In genomic region chr12:85473481-85474297, GRCm38 (mm10) we compare ENCODE assay signal across 8 mouse cellular contexts. TPM values are rescaled to one million over a fixed set of nuclear protein-coding genes. Genes with fewer than 3 reads are reported as not detected.
DNase-seq lines count a peak whose midpoint lies in the region; ATAC-seq and TF ChIP-seq lines count a peak whose summit lies in the region.

Gene Fos, plus strand, starts transcription at chr12:85473890.

- peak within 1 kb of the TSS; percentile 62 for H3K9ac ChIP-seq in forebrain, embryonic 13.5 days
- peak within 1 kb of the TSS; percentile 75 for H3K9ac ChIP-seq in liver, postnatal 0 days (replicated peaks)
- H3K9ac ChIP-seq in neural tube, embryonic 13.5 days, result peak within 1 kb of the TSS; percentile 68

- H3K36me3 ChIP-seq in E14TG2a.4 (ENCODE audit: insufficient read depth, low read length), result peaks cover 12% of the 10 kb centered on the region
- no peaks in the 10 kb centered on the region for H3K36me3 ChIP-seq in forebrain, embryonic 13.5 days (ENCODE audit: poor library complexity, severe bottlenecking)
- H3K36me3 ChIP-seq in liver, postnatal 0 days (replicated peaks; ENCODE audit: insufficient read depth, low read length), result no peaks in the 10 kb centered on the region; the same call in 1 of the 2 replicates
- H3K36me3 ChIP-seq in neural tube, embryonic 13.5 days, result no peaks in the 10 kb centered on the region
- H3K36me3 ChIP-seq in testis, adult 2 months (ENCODE audit: control insufficient read depth, insufficient read depth, low read length), result no peaks in the 10 kb centered on the region

- peak; percentile 89 for DNase-seq in c-Kit-positive CD71-positive TER-119-positive erythroid progenitor cells, embryonic 14.5 days (ENCODE audit: low spot score)
- peak; percentile 93 to 94 for DNase-seq in heart, postnatal 10 days
- peak; percentile 85 for DNase-seq in large intestine, adult 2 months (ENCODE audit: low read depth, low spot score)
- DNase-seq in liver, postnatal 0 days, result peak; percentile 88

- no peaks in the 10 kb centered on the region for H3K9me3 ChIP-seq in E14TG2a.4 (ENCODE audit: low read length)
- no peaks in the 10 kb centered on the region for H3K9me3 ChIP-seq in forebrain, embryonic 13.5 days (replicated peaks)
- no peaks in the 10 kb centered on the region for H3K9me3 ChIP-seq in liver, postnatal 0 days (ENCODE audit: low read length)
- no peaks in the 10 kb centered on the region for H3K9me3 ChIP-seq in neural tube, embryonic 13.5 days

- TF ChIP-seq CTCF in E14TG2a.4 (conservative IDR thresholded peaks at IDR 0.05; ENCODE audit: low read length), result no peak
- no peak for TF ChIP-seq CTCF in liver, postnatal 0 days (IDR thresholded peaks at IDR 0.05; ENCODE audit: low read depth)
- no peak for TF ChIP-seq CTCF in testis, adult 2 months (IDR thresholded peaks at IDR 0.05; ENCODE audit: control insufficient read depth, insufficient read depth, insufficient replicate concordance, low read depth, low read length)

- WGBS in forebrain, embryonic 13.5 days, result under 1% methylated on average over 54 of the region's 56 CpGs
- WGBS in large intestine, adult 2 months, result under 1% methylated on average over 56 of the region's 56 CpGs
- under 1% methylated on average over 56 of the region's 56 CpGs for WGBS in liver, postnatal 0 days (ENCODE audit: insufficient replicate concordance)
- under 1% methylated on average over 55 of the region's 56 CpGs for WGBS in neural tube, embryonic 13.5 days

- peak; percentile 89 for ATAC-seq in forebrain, embryonic 13.5 days
- peak; percentile 89 for ATAC-seq in liver, postnatal 0 days
- peak; percentile 90 for ATAC-seq in neural tube, embryonic 13.5 days (ENCODE audit: low read depth)

- peak within 1 kb of the TSS; percentile 84 for H3K4me3 ChIP-seq in E14TG2a.4 (replicated peaks; ENCODE audit: low read length)
- peak within 1 kb of the TSS; percentile 54 for H3K4me3 ChIP-seq in forebrain, embryonic 13.5 days
- H3K4me3 ChIP-seq in liver, postnatal 0 days (ENCODE audit: low read depth, low read length), result peak within 1 kb of the TSS; percentile 71
- H3K4me3 ChIP-seq in neural tube, embryonic 13.5 days, result peak within 1 kb of the TSS; percentile 52
- peak within 1 kb of the TSS; percentile 87 for H3K4me3 ChIP-seq in testis, adult 2 months (ENCODE audit: control insufficient read depth, low read depth, low read length)

- intact Hi-C loops in heart, postnatal 10 days (cut with DNase I), result no loop called here

- peak; percentile 74 for TF ChIP-seq POLR2A in testis, adult 2 months (IDR thresholded peaks at IDR 0.05; ENCODE audit: control insufficient read depth, low read depth, low read length)

- H3K27me3 ChIP-seq in E14TG2a.4 (ENCODE audit: insufficient read depth, low read length), result peaks cover 62% of the 10 kb centered on the region
- H3K27me3 ChIP-seq in forebrain, embryonic 13.5 days, result peaks cover 30% of the 10 kb centered on the region
- H3K27me3 ChIP-seq in liver, postnatal 0 days (ENCODE audit: insufficient read depth, low read length), result peaks cover 44% of the 10 kb centered on the region
- H3K27me3 ChIP-seq in neural tube, embryonic 13.5 days, result peaks cover 34% of the 10 kb centered on the region
- no peaks in the 10 kb centered on the region; the same call in 1 of the 2 replicates for H3K27me3 ChIP-seq in testis, adult 2 months (ENCODE audit: control insufficient read depth, insufficient read depth, low read length)

- peak within 1 kb of the TSS; percentile 14 for H3K27ac ChIP-seq in forebrain, embryonic 13.5 days
- H3K27ac ChIP-seq in liver, postnatal 0 days (ENCODE audit: low read depth), result peak within 1 kb of the TSS; percentile 83
- H3K27ac ChIP-seq in neural tube, embryonic 13.5 days (replicated peaks), result peak within 1 kb of the TSS; percentile 46
- peak within 1 kb of the TSS; percentile 75 for H3K27ac ChIP-seq in testis, adult 2 months (ENCODE audit: control insufficient read depth, insufficient read depth, low read depth, low read length)

- H3K4me2 ChIP-seq in forebrain, embryonic 13.5 days, result peak within 1 kb of the TSS; percentile 100
- H3K4me2 ChIP-seq in liver, postnatal 0 days (ENCODE audit: low read depth, low read length), result peak within 1 kb of the TSS; percentile 98
- peak within 1 kb of the TSS; percentile 99 for H3K4me2 ChIP-seq in neural tube, embryonic 13.5 days

- peak; percentile 74; the same call in 1 of the 2 replicates for TF ChIP-seq EP300 in liver, postnatal 0 days (IDR thresholded peaks at IDR 0.05; ENCODE audit: low read depth)

- peaks cover 66% of the 10 kb centered on the region for H3K4me1 ChIP-seq in E14TG2a.4 (replicated peaks; ENCODE audit: low read depth, low read length)
- peaks cover 40% of the 10 kb centered on the region for H3K4me1 ChIP-seq in forebrain, embryonic 13.5 days
- peaks cover 32% of the 10 kb centered on the region for H3K4me1 ChIP-seq in liver, postnatal 0 days (ENCODE audit: insufficient read depth)
- peaks cover 45% of the 10 kb centered on the region for H3K4me1 ChIP-seq in neural tube, embryonic 13.5 days (replicated peaks)
- H3K4me1 ChIP-seq in testis, adult 2 months (ENCODE audit: control insufficient read depth, insufficient read depth, low read length), result peaks cover 22% of the 10 kb centered on the region

RNA-seq across cellular contexts. Expression of gene Fos, which starts in this region (rescaled TPM):
- polyA plus RNA-seq in forebrain, embryonic 13.5 days (2015; fragmentation: Nextera tagmentation; extraction: Ambion mirVana), result 1.1 and 1.2 TPM in 2 replicates
- total RNA-seq in heart, postnatal 10 days (2021), result 1 to 10 TPM; 1.8 to 3.3 TPM
- polyA plus RNA-seq in large intestine, adult 2 months (2012; rRNA removed), result 46.5 and 153 TPM in 2 replicates
- 1.3 and 1.6 TPM in 2 replicates for polyA plus RNA-seq in liver, postnatal 0 days (2015; fragmentation: Nextera tagmentation; extraction: Ambion mirVana)
- polyA plus RNA-seq in neural tube, embryonic 13.5 days (2015; fragmentation: Nextera tagmentation; extraction: Ambion mirVana), result 1.9 and 2.8 TPM in 2 replicates
- 0.63 and 1.2 TPM in 2 replicates for polyA plus RNA-seq in testis, adult 2 months (2012; rRNA removed)

Comparison
In these comparisons a context has a peak if more than half of its experiments do, and no peak if none do; other contexts are left out.
1. Peak in every context shown above with its lines: DNase-seq, ATAC-seq, H3K4me3 ChIP-seq and H3K27ac ChIP-seq.
2. RNA of gene Fos (polyA plus RNA-seq): 46.5 to 153 TPM in large intestine, adult 2 months; 1.9 to 2.8 TPM in neural tube, embryonic 13.5 days, 1.3 to 1.6 TPM in liver, postnatal 0 days, 1.1 to 1.2 TPM in forebrain, embryonic 13.5 days and 0.63 to 1.2 TPM in testis, adult 2 months; every median in the first group is over 10 times any median in the second.
3. H3K27ac ChIP-seq: peak in every context shown above with its lines; median percentile 83 in liver, postnatal 0 days; 75 in testis, adult 2 months; 46 in neural tube, embryonic 13.5 days; 14 in forebrain, embryonic 13.5 days.